Mouse (Mus musculus): ENCODE results near the gene Rbmx. TPM values are rescaled to one million over a fixed set of nuclear protein-coding genes. Genes with fewer than 3 reads are reported as not detected.

Rbmx gene
- polyA plus RNA-seq, 1 experiment, result 3.4 TPM

GRCm38 (mm10) chrX:57380915-57381314 is 11.9 kb downstream of the Rbmx start:
- no peak overlapping the region for H3K4me3 ChIP-seq (ENCODE audit: low read depth, low read length)
- no peaks in the 10 kb centered on the region for H3K27me3 ChIP-seq (ENCODE audit: control insufficient read depth, insufficient read depth, low read length)
- WGBS, result 76% methylated on average over 5 of the region's 5 CpGs
- TF ChIP-seq CTCF (IDR thresholded peaks at IDR 0.05; ENCODE audit: extremely low read depth, insufficient read length, insufficient replicate concordance, low read depth, low read length), result no peak
- H3K4me1 ChIP-seq (ENCODE audit: control insufficient read depth, insufficient read depth, insufficient read length, low read length), result no peaks in the 10 kb centered on the region
- no peak overlapping the region for H3K27ac ChIP-seq (ENCODE audit: insufficient read depth, low read depth, low read length)
- peaks cover 22% of the 10 kb centered on the region for H3K36me3 ChIP-seq (ENCODE audit: control insufficient read depth, insufficient read depth, low read length)

GRCm38 (mm10) chrX:57378579-57378978 is 14.3 kb downstream of the Rbmx start:
- Histone ChIP-seq H3K4me1 (ENCODE audit: control insufficient read depth, insufficient read depth, insufficient read length, low read length) (no peaks in the 10 kb centered on the region), H3K27ac (ENCODE audit: insufficient read depth, low read depth, low read length) (no peak overlapping the region), H3K36me3 (ENCODE audit: control insufficient read depth, insufficient read depth, low read length) (peaks cover 13% of the 10 kb centered on the region), H3K27me3 (ENCODE audit: control insufficient read depth, insufficient read depth, low read length) (no peaks in the 10 kb centered on the region), H3K4me3 (ENCODE audit: low read depth, low read length) (no peak overlapping the region)
- 80% methylated on average over 3 of the region's 3 CpGs for WGBS
- TF ChIP-seq POLR2A (IDR thresholded peaks at IDR 0.05; ENCODE audit: low read depth, low read length) (no peak), CTCF (IDR thresholded peaks at IDR 0.05; ENCODE audit: extremely low read depth, insufficient read length, insufficient replicate concordance, low read depth, low read length) (no peak)

- TF ChIP-seq POLR2A (IDR thresholded peaks at IDR 0.05; ENCODE audit: low read depth, low read length) (no peak), CTCF (IDR thresholded peaks at IDR 0.05; ENCODE audit: extremely low read depth, insufficient read length, insufficient replicate concordance, low read depth, low read length) (no peak)
- WGBS, result 71% methylated on average over 3 of the region's 3 CpGs
- H3K4me3 ChIP-seq (ENCODE audit: low read depth, low read length), result no peak overlapping the region
- peaks cover 9% of the 10 kb centered on the region; the same call in 1 of the 2 replicates for H3K36me3 ChIP-seq (ENCODE audit: control insufficient read depth, insufficient read depth, low read length)
- H3K27me3 ChIP-seq (ENCODE audit: control insufficient read depth, insufficient read depth, low read length), result no peaks in the 10 kb centered on the region
- H3K4me1 ChIP-seq (ENCODE audit: control insufficient read depth, insufficient read depth, insufficient read length, low read length), result no peaks in the 10 kb centered on the region
- no peak overlapping the region for H3K27ac ChIP-seq (ENCODE audit: insufficient read depth, low read depth, low read length)
Measured at GRCm38 (mm10) chrX:57377096-57377495, 15.7 kb downstream of the Rbmx start.

- Histone ChIP-seq H3K27ac (ENCODE audit: insufficient read depth, low read depth, low read length) (no peak overlapping the region), H3K4me3 (ENCODE audit: low read depth, low read length) (no peak overlapping the region), H3K36me3 (ENCODE audit: control insufficient read depth, insufficient read depth, low read length) (peaks cover 6% of the 10 kb centered on the region; the same call in 1 of the 2 replicates), H3K27me3 (ENCODE audit: control insufficient read depth, insufficient read depth, low read length) (no peaks in the 10 kb centered on the region), H3K4me1 (ENCODE audit: control insufficient read depth, insufficient read depth, insufficient read length, low read length) (no peaks in the 10 kb centered on the region)
- no peak for TF ChIP-seq CTCF (IDR thresholded peaks at IDR 0.05; ENCODE audit: extremely low read depth, insufficient read length, insufficient replicate concordance, low read depth, low read length)
- TF ChIP-seq POLR2A (IDR thresholded peaks at IDR 0.05; ENCODE audit: low read depth, low read length), result no peak
- 86% methylated on average over 2 of the region's 2 CpGs for WGBS
Measured at GRCm38 (mm10) chrX:57374029-57374428, 18.8 kb downstream of the Rbmx start.

GRCm38 (mm10) chrX:57373543-57373942 is 19.3 kb downstream of the Rbmx start:
- no peak for TF ChIP-seq POLR2A (IDR thresholded peaks at IDR 0.05; ENCODE audit: low read depth, low read length)
- no peak for TF ChIP-seq CTCF (IDR thresholded peaks at IDR 0.05; ENCODE audit: extremely low read depth, insufficient read length, insufficient replicate concordance, low read depth, low read length)
- 98% methylated on average over 2 of the region's 2 CpGs for WGBS
- H3K27me3 ChIP-seq (ENCODE audit: control insufficient read depth, insufficient read depth, low read length), result no peaks in the 10 kb centered on the region

GRCm38 (mm10) chrX:57372965-57373364 is 19.9 kb downstream of the Rbmx start:
- 79% methylated on average over 4 of the region's 4 CpGs for WGBS
- no peak overlapping the region for H3K4me3 ChIP-seq (ENCODE audit: low read depth, low read length)

More at GRCm38 (mm10) chrX:57373543-57373942, 19.3 kb downstream of the Rbmx start:
- Histone ChIP-seq H3K4me3 (ENCODE audit: low read depth, low read length) (no peak overlapping the region), H3K36me3 (ENCODE audit: control insufficient read depth, insufficient read depth, low read length) (peaks cover 2% of the 10 kb centered on the region; the same call in 1 of the 2 replicates), H3K27ac (ENCODE audit: insufficient read depth, low read depth, low read length) (no peak overlapping the region), H3K4me1 (ENCODE audit: control insufficient read depth, insufficient read depth, insufficient read length, low read length) (no peaks in the 10 kb centered on the region)

GRCm38 (mm10) chrX:57364891-57365569 is 27.8 kb downstream of the Rbmx start:
- TF ChIP-seq POLR2A (IDR thresholded peaks at IDR 0.05; ENCODE audit: low read depth, low read length), result no peak
- no peak for TF ChIP-seq CTCF (IDR thresholded peaks at IDR 0.05; ENCODE audit: extremely low read depth, insufficient read length, insufficient replicate concordance, low read depth, low read length)
- Histone ChIP-seq H3K27me3 (ENCODE audit: control insufficient read depth, insufficient read depth, low read length) (no peaks in the 10 kb centered on the region), H3K36me3 (ENCODE audit: control insufficient read depth, insufficient read depth, low read length) (no peaks in the 10 kb centered on the region), H3K4me1 (ENCODE audit: control insufficient read depth, insufficient read depth, insufficient read length, low read length) (no peaks in the 10 kb centered on the region), H3K27ac (ENCODE audit: insufficient read depth, low read depth, low read length) (no peak overlapping the region), H3K4me3 (ENCODE audit: low read depth, low read length) (no peak overlapping the region)
- 34% methylated on average over 2 of the region's 2 CpGs for WGBS

More at GRCm38 (mm10) chrX:57372965-57373364, 19.9 kb downstream of the Rbmx start:
- Histone ChIP-seq H3K4me1 (ENCODE audit: control insufficient read depth, insufficient read depth, insufficient read length, low read length) (no peaks in the 10 kb centered on the region), H3K36me3 (ENCODE audit: control insufficient read depth, insufficient read depth, low read length) (no peaks in the 10 kb centered on the region; the same call in 1 of the 2 replicates), H3K27me3 (ENCODE audit: control insufficient read depth, insufficient read depth, low read length) (no peaks in the 10 kb centered on the region), H3K27ac (ENCODE audit: insufficient read depth, low read depth, low read length) (no peak overlapping the region)
- TF ChIP-seq CTCF (IDR thresholded peaks at IDR 0.05; ENCODE audit: extremely low read depth, insufficient read length, insufficient replicate concordance, low read depth, low read length) (no peak), POLR2A (IDR thresholded peaks at IDR 0.05; ENCODE audit: low read depth, low read length) (no peak)
